8 mouse cellular contexts compared by ENCODE assay signal in genomic region chr8:45238282-45238681, GRCm38 (mm10). TPM values are rescaled to one million over a fixed set of nuclear protein-coding genes. Genes with fewer than 3 reads are reported as not detected.
DNase-seq lines count a peak whose midpoint lies in the region; ATAC-seq lines count a peak whose summit lies in the region.

No protein-coding gene starts in this region.

- H3K36me3 ChIP-seq in forebrain, embryonic 14.5 days (ENCODE audit: control insufficient read depth, insufficient read depth, low read length), result no peaks in the 10 kb centered on the region
- no peaks in the 10 kb centered on the region for H3K36me3 ChIP-seq in forebrain, embryonic 12.5 days (replicated peaks)
- no peaks in the 10 kb centered on the region for H3K36me3 ChIP-seq in neural tube, embryonic 14.5 days (ENCODE audit: control insufficient read depth, insufficient read depth, low read length)

- no peaks in the 10 kb centered on the region for H3K9me3 ChIP-seq in forebrain, embryonic 14.5 days (replicated peaks; ENCODE audit: control insufficient read depth, low read length)
- H3K9me3 ChIP-seq in forebrain, embryonic 12.5 days, result no peaks in the 10 kb centered on the region
- H3K9me3 ChIP-seq in neural tube, embryonic 14.5 days (ENCODE audit: control insufficient read depth, low read length), result no peaks in the 10 kb centered on the region

- no peak overlapping the region for H3K4me3 ChIP-seq in forebrain, embryonic 14.5 days (ENCODE audit: low read depth, low read length)
- H3K4me3 ChIP-seq in forebrain, embryonic 12.5 days (replicated peaks), result no peak overlapping the region
- no peak overlapping the region for H3K4me3 ChIP-seq in neural tube, embryonic 14.5 days (ENCODE audit: low read depth, low read length)

- no peaks in the 10 kb centered on the region for H3K4me1 ChIP-seq in forebrain, embryonic 14.5 days (ENCODE audit: control insufficient read depth, insufficient read depth, low read length)
- no peaks in the 10 kb centered on the region for H3K4me1 ChIP-seq in forebrain, embryonic 12.5 days
- no peaks in the 10 kb centered on the region for H3K4me1 ChIP-seq in neural tube, embryonic 14.5 days (ENCODE audit: control insufficient read depth, insufficient read depth, low read length)

- H3K27me3 ChIP-seq in forebrain, embryonic 14.5 days (replicated peaks; ENCODE audit: control insufficient read depth, insufficient read depth, low read length), result no peaks in the 10 kb centered on the region
- H3K27me3 ChIP-seq in forebrain, embryonic 12.5 days, result no peaks in the 10 kb centered on the region
- no peaks in the 10 kb centered on the region for H3K27me3 ChIP-seq in neural tube, embryonic 14.5 days (ENCODE audit: control insufficient read depth, insufficient read depth, low read length)

- H3K27ac ChIP-seq in forebrain, embryonic 14.5 days (ENCODE audit: low read depth, low read length), result no peak overlapping the region
- no peak overlapping the region for H3K27ac ChIP-seq in forebrain, embryonic 12.5 days
- no peak overlapping the region for H3K27ac ChIP-seq in neural tube, embryonic 14.5 days (ENCODE audit: low read depth, low read length)

- peak; percentile 80 for DNase-seq in forebrain, embryonic 14.5 days (ENCODE audit: low spot score)
- no peak for DNase-seq in neural tube, embryonic 10.5 days (ENCODE audit: extremely low spot score, low spot score)
- DNase-seq in cerebellum, postnatal 25 days, result peak; percentile 12 to 39
- peak; percentile 25 for DNase-seq in kidney, postnatal 10 days
- peak; percentile 77 for DNase-seq in retina, embryonic 14.5 days (ENCODE audit: low spot score)
- DNase-seq in frontal cortex, postnatal 14 days (ENCODE audit: low spot score in 2 of 2), result no peak

- H3K4me2 ChIP-seq in forebrain, embryonic 14.5 days (ENCODE audit: low read length), result no peak overlapping the region
- no peak overlapping the region for H3K4me2 ChIP-seq in forebrain, embryonic 12.5 days
- H3K4me2 ChIP-seq in neural tube, embryonic 14.5 days (ENCODE audit: low read depth, low read length), result no peak overlapping the region

- ATAC-seq in forebrain, embryonic 14.5 days, result peak; percentile 54; the same call in 1 of the 2 replicates
- no peak; the same call in 1 of the 2 replicates for ATAC-seq in forebrain, embryonic 12.5 days (ENCODE audit: low FRiP score)
- ATAC-seq in neural tube, embryonic 14.5 days (ENCODE audit: low read depth), result 0 out of 2 replicates have a peak, but pooled peaks have one; percentile 20

- WGBS in forebrain, embryonic 14.5 days, result 29% methylated on average over 3 of the region's 3 CpGs
- 31% methylated on average over 3 of the region's 3 CpGs for WGBS in forebrain, embryonic 12.5 days
- WGBS in neural tube, embryonic 14.5 days, result 30% methylated on average over 3 of the region's 3 CpGs

- no peak overlapping the region for H3K9ac ChIP-seq in forebrain, embryonic 14.5 days (ENCODE audit: low read length)
- H3K9ac ChIP-seq in forebrain, embryonic 12.5 days, result no peak overlapping the region
- no peak overlapping the region for H3K9ac ChIP-seq in neural tube, embryonic 14.5 days (replicated peaks; ENCODE audit: low read depth, low read length)

RNA-seq across cellular contexts. Expression of gene F11, which starts 23.5 kb away (rescaled TPM):
- polyA plus RNA-seq in forebrain, embryonic 14.5 days (2014; fragmentation: Nextera tagmentation; extraction: Ambion mirVana), result not detected in 2 replicates
- polyA plus RNA-seq in forebrain, embryonic 12.5 days (2016; fragmentation: Nextera tagmentation; extraction: Ambion mirVana), result not detected in 2 replicates
- polyA plus RNA-seq in neural tube, embryonic 14.5 days (2014; fragmentation: Nextera tagmentation; extraction: Ambion mirVana), result not detected in 2 replicates

RNA-seq across cellular contexts. Expression of gene Klkb1, which starts 56.4 kb away (rescaled TPM):
- polyA plus RNA-seq in forebrain, embryonic 14.5 days (2014; fragmentation: Nextera tagmentation; extraction: Ambion mirVana), result not detected in 2 replicates
- polyA plus RNA-seq in forebrain, embryonic 12.5 days (2016; fragmentation: Nextera tagmentation; extraction: Ambion mirVana), result 0.04 TPM in 1 of 2 replicates, not detected in the other
- polyA plus RNA-seq in neural tube, embryonic 14.5 days (2014; fragmentation: Nextera tagmentation; extraction: Ambion mirVana), result 0.09 and 0.13 TPM in 2 replicates

Comparison
In these comparisons a context has a peak if more than half of its experiments do, and no peak if none do; other contexts are left out.
1. DNase-seq: peak in forebrain, embryonic 14.5 days (single experiment), cerebellum, postnatal 25 days (2 of 2), kidney, postnatal 10 days (single experiment) and retina, embryonic 14.5 days (single experiment); none in neural tube, embryonic 10.5 days (single experiment) and frontal cortex, postnatal 14 days (0 of 2).